Mouse (Mus musculus) heart, adult 2 months (tissue): Measurements from ENCODE around the gene Htr5b.

Experiments used
- CTCF ChIP-seq: fragments of 200-600 bp; IDR thresholded peaks from 2 replicates; pipeline ENCODE4 v1.8.1; 2022; ENCODE audit warnings: antibody characterized with exemption, mild to moderate bottlenecking, moderate library complexity
- EP300 ChIP-seq: fragments of 200-500 bp; IDR thresholded peaks from 2 replicates; pipeline ENCODE4 v1.6.1; 2011; ENCODE audit warnings: low read depth, low read length, control low read depth; ENCODE audit not compliant: insufficient read depth
- POLR2A ChIP-seq: fragments of 200-500 bp; IDR thresholded peaks from 2 replicates; pipeline ENCODE4 v1.6.1; 2011; ENCODE audit warnings: mild to moderate bottlenecking, low read depth, low read length, control low read depth; ENCODE audit not compliant: insufficient read depth

- TF ChIP-seq POLR2A (no peak), EP300 (no peak), CTCF (no peak)
Observed at GRCm38 (mm10) chr1:121548667-121549066, 20.4 kb upstream of the Htr5b start.
